Mouse (Mus musculus): ENCODE measurements around the gene Ppa1. TPM values are rescaled to one million over a fixed set of nuclear protein-coding genes. Genes with fewer than 3 reads are reported as not detected.

Gene Ppa1
- total and polyA plus RNA-seq, 3 experiments, result 178 to 337 (median 249) TPM

- no peaks in the 10 kb centered on the region for H3K79me2 ChIP-seq (replicated peaks; ENCODE audit: control insufficient read depth, extremely low read depth, insufficient read depth, poor library complexity, severe bottlenecking)
- DNase-seq (ENCODE audit: extremely low read depth), result no peak
- H3K27ac ChIP-seq (ENCODE audit: insufficient read depth, low read depth), result no peak overlapping the region
- no peak overlapping the region for H3K4me2 ChIP-seq (ENCODE audit: insufficient read depth, low read depth, poor library complexity, severe bottlenecking)
- no peak overlapping the region for H3K4me3 ChIP-seq (replicated peaks in 1 of 3; ENCODE audit: low read depth in 2 of 3, low read length in 2 of 3, poor library complexity in 1 of 3)
- H3K36me3 ChIP-seq (replicated peaks in 1 of 2; ENCODE audit: control insufficient read depth in 1 of 2, insufficient read depth in 1 of 2, low read length in 1 of 2), result peaks cover 32 to 72% of the 10 kb centered on the region in 2 experiments
- H3K9me3 ChIP-seq (replicated peaks; ENCODE audit: low read length), result no peaks in the 10 kb centered on the region
- H3K27me3 ChIP-seq (replicated peaks), result no peaks in the 10 kb centered on the region
- dilution Hi-C loops (cut with MboI; ENCODE audit: extremely low pct_ligation_motif_present, extremely low pct_unique_long_range_greater_than_20kb, low sequenced_read_pairs) (no loop called here), in situ Hi-C loops (cut with MboI; ENCODE audit: low pct_ligation_motif_present, low pct_unique_long_range_greater_than_20kb, low sequenced_read_pairs) (no loop called here)
- no peak for TF ChIP-seq SMC3 (IDR thresholded peaks at IDR 0.05; ENCODE audit: low read depth, low read length)
- 0 out of 2 replicates have a peak, but pooled peaks have one; percentile 40 for TF ChIP-seq POLR2AphosphoS2 (IDR thresholded peaks at IDR 0.05; ENCODE audit: low read depth, low read length)
- TF ChIP-seq ETS1 (conservative IDR thresholded peaks at IDR 0.05; ENCODE audit: low read depth, low read length), result no peak
- TF ChIP-seq MAZ (IDR thresholded peaks at IDR 0.05; ENCODE audit: low read depth, low read length), result no peak
- TF ChIP-seq NRF1 (IDR thresholded peaks at IDR 0.05; ENCODE audit: low read depth, low read length), result no peak
- no peak for TF ChIP-seq TBP (conservative IDR thresholded peaks at IDR 0.05; ENCODE audit: low read depth, low read length)
- H3K4me1 ChIP-seq (ENCODE audit: control insufficient read depth in 1 of 2, insufficient read depth in 2 of 2), result peaks cover 5 to 16% of the 10 kb centered on the region in 2 experiments; a peak in 3 of 4 replicates
- no peak overlapping the region for H3K9ac ChIP-seq (ENCODE audit: insufficient read depth, low read depth)
Observed at GRCm38 (mm10) chr10:61693563-61693962, 45.2 kb downstream of the Ppa1 start.

- H3K27me3 ChIP-seq (replicated peaks), result no peaks in the 10 kb centered on the region
- DNase-seq (ENCODE audit: extremely low read depth), result peak; percentile 98
- in situ Hi-C loops (cut with MboI; ENCODE audit: low pct_ligation_motif_present, low pct_unique_long_range_greater_than_20kb, low sequenced_read_pairs) (no loop called here), dilution Hi-C loops (cut with MboI; ENCODE audit: extremely low pct_ligation_motif_present, extremely low pct_unique_long_range_greater_than_20kb, low sequenced_read_pairs) (no loop called here)
- no peaks in the 10 kb centered on the region for H3K79me2 ChIP-seq (replicated peaks; ENCODE audit: control insufficient read depth, extremely low read depth, insufficient read depth, poor library complexity, severe bottlenecking)
- H3K4me3 ChIP-seq (replicated peaks in 1 of 3; ENCODE audit: low read depth in 2 of 3, low read length in 2 of 3, poor library complexity in 1 of 3), result peak within 1 kb of the TSS; percentile 80 to 96 (median 96)
- H3K4me2 ChIP-seq (ENCODE audit: insufficient read depth, low read depth, poor library complexity, severe bottlenecking), result peak within 1 kb of the TSS; percentile 80
- peak within 1 kb of the TSS; percentile 71 for H3K9ac ChIP-seq (ENCODE audit: insufficient read depth, low read depth)
- peaks cover 18 to 70% of the 10 kb centered on the region in 2 experiments for H3K36me3 ChIP-seq (replicated peaks in 1 of 2; ENCODE audit: control insufficient read depth in 1 of 2, insufficient read depth in 1 of 2, low read length in 1 of 2)
- no peaks in the 10 kb centered on the region for H3K9me3 ChIP-seq (replicated peaks; ENCODE audit: low read length)
- H3K4me1 ChIP-seq (ENCODE audit: control insufficient read depth in 1 of 2, insufficient read depth in 2 of 2), result peaks cover 5 to 16% of the 10 kb centered on the region in 2 experiments; a peak in 3 of 4 replicates
- no peak within 1 kb of the TSS for H3K27ac ChIP-seq (ENCODE audit: insufficient read depth, low read depth)
- TF ChIP-seq ZKSCAN1 (IDR thresholded peaks at IDR 0.05; ENCODE audit: borderline replicate concordance, low read depth, low read length) (no peak), GABPA (IDR thresholded peaks at IDR 0.05; ENCODE audit: insufficient replicate concordance, low read depth, low read length) (no peak; the same call in 1 of the 2 replicates), MXI1 (IDR thresholded peaks at IDR 0.05; ENCODE audit: low read depth, low read length) (peak; percentile 90), MAX (IDR thresholded peaks at IDR 0.05; ENCODE audit: low read length) (peak; percentile 58; the same call in 1 of the 2 replicates), ELF1 (IDR thresholded peaks at IDR 0.05; ENCODE audit: low read depth, low read length) (peak; percentile 70), HCFC1 (IDR thresholded peaks at IDR 0.05; ENCODE audit: low read depth, low read length) (peak; percentile 92), ZMIZ1 (IDR thresholded peaks at IDR 0.05; ENCODE audit: low read depth, low read length) (no peak), SIN3A (IDR thresholded peaks at IDR 0.05; ENCODE audit: low read length) (peak; percentile 95), JUN (IDR thresholded peaks at IDR 0.05; ENCODE audit: insufficient read depth, low read depth, low read length) (no peak), PAX5 (IDR thresholded peaks at IDR 0.05; ENCODE audit: low read length) (no peak), MAFK (IDR thresholded peaks at IDR 0.05; ENCODE audit: insufficient replicate concordance, low read length) (no peak), CHD1 (IDR thresholded peaks at IDR 0.05; ENCODE audit: low read depth, low read length) (no peak), MAZ (IDR thresholded peaks at IDR 0.05; ENCODE audit: low read depth, low read length) (0 out of 2 replicates have a peak, but pooled peaks have one; percentile 56), ETS1 (conservative IDR thresholded peaks at IDR 0.05; ENCODE audit: low read depth, low read length) (no peak), USF2 (conservative IDR thresholded peaks at IDR 0.05; ENCODE audit: low read depth, low read length) (no peak), TCF12 (IDR thresholded peaks at IDR 0.05; ENCODE audit: low read depth, low read length) (peak; percentile 45; the same call in 1 of the 2 replicates), UBTF (IDR thresholded peaks at IDR 0.05; ENCODE audit: low read depth, low read length) (no peak), RCOR1 (conservative IDR thresholded peaks at IDR 0.05; ENCODE audit: low read depth, low read length) (no peak), USF1 (IDR thresholded peaks at IDR 0.05; ENCODE audit: low read depth, low read length) (no peak), POLR2A (IDR thresholded peaks at IDR 0.05; ENCODE audit: low read depth, low read length) (peak; percentile 85), SMC3 (IDR thresholded peaks at IDR 0.05; ENCODE audit: low read depth, low read length) (peak; percentile 25), NELFE (IDR thresholded peaks at IDR 0.05; ENCODE audit: low read depth, low read length) (peak; percentile 75), TBP (conservative IDR thresholded peaks at IDR 0.05; ENCODE audit: low read depth, low read length) (0 out of 2 replicates have a peak, but pooled peaks have one; percentile 17), CTCF (conservative IDR thresholded peaks at IDR 0.05 in 1 of 2, IDR thresholded peaks at IDR 0.05 in 1 of 2; ENCODE audit: low read depth in 2 of 2, low read length in 2 of 2) (peak; percentile 18 to 73; a peak in 2 of 4 replicates), CHD2 (IDR thresholded peaks at IDR 0.05; ENCODE audit: low read length) (no peak), POLR2AphosphoS2 (IDR thresholded peaks at IDR 0.05; ENCODE audit: low read depth, low read length) (peak; percentile 37; the same call in 1 of the 2 replicates), JUND (conservative IDR thresholded peaks at IDR 0.05; ENCODE audit: low read depth, low read length) (no peak), E2F4 (IDR thresholded peaks at IDR 0.05; ENCODE audit: insufficient replicate concordance, low read depth, low read length) (no peak), KAT2A (IDR thresholded peaks at IDR 0.05; ENCODE audit: insufficient replicate concordance, low read length) (peak; percentile 56; the same call in 1 of the 2 replicates)
Observed at GRCm38 (mm10) chr10:61694870-61695670, 46.7 kb downstream of the Ppa1 start, which contains the start of gene Tysnd1. TSS of gene Tysnd1 (plus strand) at chr10:61695514.

Measured in CH12.LX (cell line).